Mouse (Mus musculus): ENCODE measurements at regions not wholly inside any gene's neighbourhood (a gene's known extent, or its start where the extent isn't known, plus 50 kb on each side); places are given as distances from the start of the nearest gene placed in this dataset.
A peak's percentile ranks its signal among the peaks of the same experiment; 100 is the strongest.

GRCm38 (mm10) chr10:71613736-71614135 is 266.2 kb downstream of the Ipmk start:
- ATAC-seq (ENCODE audit: low read depth) = no peak

DNA sequence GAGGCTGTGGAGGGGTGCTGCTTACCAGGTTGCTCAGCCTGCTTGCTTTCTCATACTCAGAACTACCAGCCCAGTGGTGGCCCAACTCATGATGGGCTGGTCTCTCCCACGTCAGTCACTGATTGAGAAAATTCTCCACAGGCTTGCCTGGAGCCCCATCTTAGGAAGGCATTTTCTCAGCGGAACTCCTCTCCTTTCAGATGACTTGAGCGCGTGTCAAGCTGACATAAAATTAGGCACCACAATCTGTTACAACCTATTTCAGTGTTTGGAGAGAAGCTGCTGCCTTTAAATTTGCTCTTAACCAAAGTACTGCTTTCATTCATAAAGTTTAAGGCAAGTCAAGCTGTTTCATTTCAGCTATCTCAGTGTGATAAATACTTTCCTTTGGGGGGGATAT is 269.6 kb downstream of the Ipmk start:
- Histone ChIP-seq H3K9me3 (ENCODE audit: control insufficient read depth, low read length) (no peaks in the 10 kb centered on the region), H3K4me1 (replicated peaks; ENCODE audit: control insufficient read depth, insufficient read depth, low read length) (no peaks in the 10 kb centered on the region), H3K27me3 (ENCODE audit: control insufficient read depth, insufficient read depth, low read depth, low read length) (no peaks in the 10 kb centered on the region), H3K27ac (ENCODE audit: low read length) (no peak overlapping the region), H3K9ac (ENCODE audit: low read length) (no peak overlapping the region), H3K4me3 (ENCODE audit: low read length) (no peak overlapping the region), H3K36me3 (ENCODE audit: control insufficient read depth, insufficient read depth, low read length) (no peaks in the 10 kb centered on the region), H3K4me2 (ENCODE audit: low read depth, low read length) (no peak overlapping the region)
- WGBS = 79% methylated on average over 4 of the region's 4 CpGs
- no peak for ATAC-seq (ENCODE audit: low read depth)

More at GRCm38 (mm10) chr10:71613736-71614135, 266.2 kb downstream of the Ipmk start:
- Histone ChIP-seq H3K27me3 (ENCODE audit: control insufficient read depth, insufficient read depth, low read depth, low read length) (no peaks in the 10 kb centered on the region), H3K9me3 (ENCODE audit: control insufficient read depth, low read length) (no peaks in the 10 kb centered on the region), H3K4me3 (ENCODE audit: low read length) (no peak overlapping the region), H3K27ac (ENCODE audit: low read length) (no peak overlapping the region), H3K4me1 (replicated peaks; ENCODE audit: control insufficient read depth, insufficient read depth, low read length) (no peaks in the 10 kb centered on the region), H3K9ac (ENCODE audit: low read length) (no peak overlapping the region), H3K4me2 (ENCODE audit: low read depth, low read length) (no peak overlapping the region), H3K36me3 (ENCODE audit: control insufficient read depth, insufficient read depth, low read length) (no peaks in the 10 kb centered on the region)
- 86% methylated on average over 4 of the region's 4 CpGs for WGBS

DNA sequence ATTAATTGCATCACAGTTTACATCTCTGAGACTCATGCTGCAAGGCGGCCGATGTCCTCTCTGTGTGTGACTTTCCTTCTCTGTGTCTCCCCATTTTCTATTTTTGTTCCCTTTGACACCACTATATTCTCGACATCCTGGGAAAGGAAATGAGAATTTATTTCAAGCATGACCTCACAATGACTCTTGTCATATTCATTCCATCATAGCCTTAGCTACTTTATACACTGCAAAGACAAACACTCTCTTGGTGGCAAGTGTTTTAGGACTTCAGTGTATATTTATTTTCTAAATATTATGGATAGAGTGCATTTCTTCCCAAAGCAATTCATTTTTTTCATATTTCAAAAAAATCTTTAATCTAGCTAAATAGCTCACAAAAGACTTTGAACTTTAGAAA is 298.5 kb downstream of the Ipmk start:
- 37% methylated on average over 3 of the region's 3 CpGs for WGBS
- Histone ChIP-seq H3K27me3 (ENCODE audit: control insufficient read depth, insufficient read depth, low read depth, low read length) (no peaks in the 10 kb centered on the region), H3K4me1 (replicated peaks; ENCODE audit: control insufficient read depth, insufficient read depth, low read length) (no peaks in the 10 kb centered on the region), H3K4me3 (ENCODE audit: low read length) (no peak overlapping the region), H3K9me3 (ENCODE audit: control insufficient read depth, low read length) (no peaks in the 10 kb centered on the region), H3K27ac (ENCODE audit: low read length) (no peak overlapping the region), H3K4me2 (ENCODE audit: low read depth, low read length) (no peak overlapping the region), H3K9ac (ENCODE audit: low read length) (no peak overlapping the region), H3K36me3 (ENCODE audit: control insufficient read depth, insufficient read depth, low read length) (no peaks in the 10 kb centered on the region)
- ATAC-seq (ENCODE audit: low read depth) = peak; percentile 61

DNA sequence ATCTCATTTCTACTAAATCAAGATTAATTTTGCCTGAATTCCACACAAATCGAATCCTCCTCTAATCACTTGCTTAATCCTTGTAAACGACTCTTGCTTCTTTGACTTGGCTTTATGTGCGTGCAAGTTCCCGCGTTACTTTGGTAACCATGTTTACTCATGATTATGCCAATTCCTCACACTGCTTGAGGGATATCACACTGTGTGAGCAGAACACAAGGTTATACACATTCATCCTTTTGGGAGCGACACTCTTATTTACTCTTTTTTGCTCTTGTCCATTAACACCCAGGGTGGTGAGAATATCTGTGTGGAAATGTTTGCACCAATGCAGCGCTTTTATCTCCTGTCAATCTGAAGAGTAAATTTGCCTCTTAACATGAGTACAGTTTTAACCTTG is 310.0 kb downstream of the Ipmk start:
- WGBS = 64% methylated on average over 7 of the region's 7 CpGs
- Histone ChIP-seq H3K27ac (ENCODE audit: low read length) (no peak overlapping the region), H3K4me3 (ENCODE audit: low read length) (no peak overlapping the region), H3K36me3 (ENCODE audit: control insufficient read depth, insufficient read depth, low read length) (no peaks in the 10 kb centered on the region), H3K4me2 (ENCODE audit: low read depth, low read length) (no peak overlapping the region), H3K4me1 (replicated peaks; ENCODE audit: control insufficient read depth, insufficient read depth, low read length) (no peaks in the 10 kb centered on the region), H3K27me3 (ENCODE audit: control insufficient read depth, insufficient read depth, low read depth, low read length) (no peaks in the 10 kb centered on the region), H3K9ac (ENCODE audit: low read length) (no peak overlapping the region), H3K9me3 (ENCODE audit: control insufficient read depth, low read length) (no peaks in the 10 kb centered on the region)
- ATAC-seq (ENCODE audit: low read depth) = no peak

GRCm38 (mm10) chr10:71663545-71663944 is 316.0 kb downstream of the Ipmk start:
- H3K9ac ChIP-seq (ENCODE audit: low read length) = no peak overlapping the region
- H3K9me3 ChIP-seq (ENCODE audit: control insufficient read depth, low read length) = no peaks in the 10 kb centered on the region
- H3K4me2 ChIP-seq (ENCODE audit: low read depth, low read length) = no peak overlapping the region
- no peaks in the 10 kb centered on the region for H3K27me3 ChIP-seq (ENCODE audit: control insufficient read depth, insufficient read depth, low read depth, low read length)
- H3K36me3 ChIP-seq (ENCODE audit: control insufficient read depth, insufficient read depth, low read length) = no peaks in the 10 kb centered on the region
- WGBS = 71% methylated on average over 5 of the region's 5 CpGs
- no peak overlapping the region for H3K4me3 ChIP-seq (ENCODE audit: low read length)
- no peaks in the 10 kb centered on the region; the same call in 1 of the 2 replicates for H3K4me1 ChIP-seq (replicated peaks; ENCODE audit: control insufficient read depth, insufficient read depth, low read length)
- no peak overlapping the region for H3K27ac ChIP-seq (ENCODE audit: low read length)
- ATAC-seq (ENCODE audit: low read depth) = no peak

DNA sequence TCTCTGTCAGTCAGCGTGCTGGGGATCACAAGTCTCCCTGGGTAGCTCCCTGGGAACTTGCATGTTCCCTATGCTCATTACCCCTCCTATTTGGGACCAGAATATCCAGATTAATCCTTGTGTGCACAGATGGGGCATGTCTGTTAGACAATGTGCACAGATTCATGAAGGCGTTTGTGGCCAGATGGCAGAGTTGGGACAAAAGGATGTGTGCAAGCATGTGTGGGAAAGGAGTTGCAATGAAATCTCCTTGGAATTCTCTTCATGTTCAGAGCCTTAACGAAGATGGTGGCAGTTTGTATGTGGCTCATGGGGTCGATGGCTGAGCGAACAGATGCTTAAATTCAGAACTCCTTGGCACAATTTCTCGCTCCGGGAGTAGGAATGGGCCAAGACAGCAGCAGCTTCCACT is 319.6 kb downstream of the Ipmk start:
- Histone ChIP-seq H3K9ac (ENCODE audit: low read length) (no peak overlapping the region), H3K4me1 (replicated peaks; ENCODE audit: control insufficient read depth, insufficient read depth, low read length) (no peaks in the 10 kb centered on the region; the same call in 1 of the 2 replicates), H3K9me3 (ENCODE audit: control insufficient read depth, low read length) (no peaks in the 10 kb centered on the region), H3K27me3 (ENCODE audit: control insufficient read depth, insufficient read depth, low read depth, low read length) (no peaks in the 10 kb centered on the region), H3K36me3 (ENCODE audit: control insufficient read depth, insufficient read depth, low read length) (no peaks in the 10 kb centered on the region), H3K27ac (ENCODE audit: low read length) (no peak overlapping the region), H3K4me3 (ENCODE audit: low read length) (no peak overlapping the region), H3K4me2 (ENCODE audit: low read depth, low read length) (no peak overlapping the region)
- ATAC-seq (ENCODE audit: low read depth) = no peak
- 81% methylated on average over 7 of the region's 7 CpGs for WGBS

DNA sequence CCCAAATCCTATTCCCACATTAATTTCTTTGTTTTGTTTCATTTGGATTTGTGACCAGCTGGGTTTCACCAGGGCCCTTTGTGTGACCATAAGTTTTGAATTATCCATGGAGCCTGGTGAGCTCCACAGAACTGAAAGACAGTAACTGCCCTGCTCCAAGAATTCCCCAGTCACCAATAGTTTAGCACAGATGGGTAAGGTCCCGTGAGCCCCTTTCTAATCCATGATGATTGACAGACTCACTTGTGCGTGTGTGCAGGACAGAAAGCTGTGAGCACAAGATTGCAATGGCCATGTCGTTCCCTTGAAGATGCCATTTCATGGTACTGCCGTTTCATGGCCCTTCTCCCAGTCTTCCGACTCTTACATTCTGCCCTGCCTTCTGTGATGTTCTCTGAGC is 331.7 kb downstream of the Ipmk start:
- no peaks in the 10 kb centered on the region for H3K9me3 ChIP-seq (ENCODE audit: control insufficient read depth, low read length)
- no peaks in the 10 kb centered on the region for H3K4me1 ChIP-seq (replicated peaks; ENCODE audit: control insufficient read depth, insufficient read depth, low read length)
- no peak overlapping the region for H3K27ac ChIP-seq (ENCODE audit: low read length)
- no peak overlapping the region for H3K9ac ChIP-seq (ENCODE audit: low read length)
- no peak for ATAC-seq (ENCODE audit: low read depth)
- 77% methylated on average over 5 of the region's 5 CpGs for WGBS
- H3K4me3 ChIP-seq (ENCODE audit: low read length) = no peak overlapping the region
- H3K36me3 ChIP-seq (ENCODE audit: control insufficient read depth, insufficient read depth, low read length) = no peaks in the 10 kb centered on the region
- H3K27me3 ChIP-seq (ENCODE audit: control insufficient read depth, insufficient read depth, low read depth, low read length) = no peaks in the 10 kb centered on the region
- H3K4me2 ChIP-seq (ENCODE audit: low read depth, low read length) = no peak overlapping the region

GRCm38 (mm10) chr10:71713456-71713855 is 365.9 kb downstream of the Ipmk start:
- no peaks in the 10 kb centered on the region for H3K36me3 ChIP-seq (ENCODE audit: control insufficient read depth, insufficient read depth, low read length)
- no peak overlapping the region for H3K9ac ChIP-seq (ENCODE audit: low read length)
- no peaks in the 10 kb centered on the region for H3K4me1 ChIP-seq (replicated peaks; ENCODE audit: control insufficient read depth, insufficient read depth, low read length)
- no peaks in the 10 kb centered on the region for H3K9me3 ChIP-seq (ENCODE audit: control insufficient read depth, low read length)
- 85% methylated on average over 2 of the region's 2 CpGs for WGBS
- H3K27me3 ChIP-seq (ENCODE audit: control insufficient read depth, insufficient read depth, low read depth, low read length) = no peaks in the 10 kb centered on the region
- H3K4me3 ChIP-seq (ENCODE audit: low read length) = no peak overlapping the region
- no peak overlapping the region for H3K4me2 ChIP-seq (ENCODE audit: low read depth, low read length)
- no peak for ATAC-seq (ENCODE audit: low read depth)
- H3K27ac ChIP-seq (ENCODE audit: low read length) = no peak overlapping the region

- Histone ChIP-seq H3K4me1 (replicated peaks; ENCODE audit: control insufficient read depth, insufficient read depth, low read length) (no peaks in the 10 kb centered on the region), H3K4me2 (ENCODE audit: low read depth, low read length) (no peak overlapping the region), H3K9me3 (ENCODE audit: control insufficient read depth, low read length) (no peaks in the 10 kb centered on the region), H3K9ac (ENCODE audit: low read length) (no peak overlapping the region), H3K27me3 (ENCODE audit: control insufficient read depth, insufficient read depth, low read depth, low read length) (no peaks in the 10 kb centered on the region), H3K36me3 (ENCODE audit: control insufficient read depth, insufficient read depth, low read length) (no peaks in the 10 kb centered on the region), H3K27ac (ENCODE audit: low read length) (no peak overlapping the region), H3K4me3 (ENCODE audit: low read length) (no peak overlapping the region)
- 57% methylated on average over 4 of the region's 4 CpGs for WGBS
- no peak for ATAC-seq (ENCODE audit: low read depth)
Measured at GRCm38 (mm10) chr10:71727746-71728145, 380.2 kb downstream of the Ipmk start.

- Histone ChIP-seq H3K9ac (ENCODE audit: low read length) (no peak overlapping the region), H3K9me3 (ENCODE audit: control insufficient read depth, low read length) (no peaks in the 10 kb centered on the region), H3K4me2 (ENCODE audit: low read depth, low read length) (no peak overlapping the region), H3K4me1 (replicated peaks; ENCODE audit: control insufficient read depth, insufficient read depth, low read length) (no peaks in the 10 kb centered on the region), H3K27me3 (ENCODE audit: control insufficient read depth, insufficient read depth, low read depth, low read length) (no peaks in the 10 kb centered on the region), H3K27ac (ENCODE audit: low read length) (no peak overlapping the region), H3K4me3 (ENCODE audit: low read length) (no peak overlapping the region), H3K36me3 (ENCODE audit: control insufficient read depth, insufficient read depth, low read length) (no peaks in the 10 kb centered on the region)
- ATAC-seq (ENCODE audit: low read depth) = no peak
- WGBS = 81% methylated on average over 3 of the region's 3 CpGs
Measured at GRCm38 (mm10) chr10:71733821-71734220, 386.3 kb downstream of the Ipmk start.

Data from lung, embryonic 16.5 days (tissue).